Mouse (Mus musculus) T-helper 1 cell (primary cell): ENCODE results near the gene Hspbap1.

Experiments used
- in situ Hi-C: fragments of 300-600 bp; cut with MboI, MseI; formaldehyde crosslinking; loops from one replicate; pipeline ENCODE4 v1.15.1; 2025; ENCODE audit warnings: high pct_unique_total_duplicates

The Hspbap1 gene

GRCm38 (mm10) chr16:35791962-35792521 lies 21.9 kb downstream of the Hspbap1 start:
- in situ Hi-C loops, result loop anchor here (10.0 kb wide), 1 partner anchor 1317 kb away; no protein-coding TSS in a partner anchor

GRCm38 (mm10) chr16:35802163-35802562 lies 32.0 kb downstream of the Hspbap1 start:
- in situ Hi-C loops, result no loop called here

GRCm38 (mm10) chr16:35803723-35804122 lies 33.5 kb downstream of the Hspbap1 start:
- in situ Hi-C loops, result no loop called here

DNA sequence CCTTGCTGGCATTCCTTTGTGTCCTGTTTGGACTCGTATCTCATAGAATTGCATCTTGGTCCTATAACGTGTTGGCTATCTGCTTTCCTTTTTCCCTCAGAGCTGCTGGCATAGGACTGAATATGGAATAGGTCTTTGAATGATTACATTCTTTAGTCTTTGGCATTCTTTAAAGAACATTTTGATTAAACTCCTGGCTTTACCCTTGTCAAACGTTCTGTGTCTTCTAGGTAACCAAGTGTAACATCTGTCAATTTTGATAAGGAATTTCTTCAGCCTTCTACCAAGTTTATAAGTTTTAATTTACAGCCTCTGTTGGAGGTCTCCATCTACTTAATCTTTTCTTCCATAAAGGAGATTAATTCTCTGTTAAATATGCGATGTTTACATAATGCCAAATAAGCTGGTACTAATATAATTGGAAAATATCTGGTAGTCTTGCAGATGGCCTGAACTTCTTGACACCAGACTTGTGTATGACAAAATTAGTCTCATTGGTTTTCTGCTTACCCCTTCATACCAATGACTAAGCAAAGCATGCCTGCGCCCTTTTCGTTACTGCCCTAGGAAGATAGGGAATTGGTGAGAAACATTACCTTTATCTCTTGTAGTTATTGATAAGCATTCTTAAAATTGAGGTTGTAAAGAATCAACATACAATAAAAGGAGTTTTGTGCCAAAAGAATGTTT lies 36.9 kb downstream of the Hspbap1 start:
- in situ Hi-C loops, result no loop called here

- in situ Hi-C loops, result no loop called here
These were observed 37.5 kb downstream of the Hspbap1 start for GRCm38 (mm10) chr16:35807663-35807992.

- in situ Hi-C loops, result no loop called here
These were observed 38.7 kb downstream of the Hspbap1 start for GRCm38 (mm10) chr16:35808838-35809237.

GRCm38 (mm10) chr16:35813119-35813518 lies 42.9 kb downstream of the Hspbap1 start:
- in situ Hi-C loops, result no loop called here

DNA sequence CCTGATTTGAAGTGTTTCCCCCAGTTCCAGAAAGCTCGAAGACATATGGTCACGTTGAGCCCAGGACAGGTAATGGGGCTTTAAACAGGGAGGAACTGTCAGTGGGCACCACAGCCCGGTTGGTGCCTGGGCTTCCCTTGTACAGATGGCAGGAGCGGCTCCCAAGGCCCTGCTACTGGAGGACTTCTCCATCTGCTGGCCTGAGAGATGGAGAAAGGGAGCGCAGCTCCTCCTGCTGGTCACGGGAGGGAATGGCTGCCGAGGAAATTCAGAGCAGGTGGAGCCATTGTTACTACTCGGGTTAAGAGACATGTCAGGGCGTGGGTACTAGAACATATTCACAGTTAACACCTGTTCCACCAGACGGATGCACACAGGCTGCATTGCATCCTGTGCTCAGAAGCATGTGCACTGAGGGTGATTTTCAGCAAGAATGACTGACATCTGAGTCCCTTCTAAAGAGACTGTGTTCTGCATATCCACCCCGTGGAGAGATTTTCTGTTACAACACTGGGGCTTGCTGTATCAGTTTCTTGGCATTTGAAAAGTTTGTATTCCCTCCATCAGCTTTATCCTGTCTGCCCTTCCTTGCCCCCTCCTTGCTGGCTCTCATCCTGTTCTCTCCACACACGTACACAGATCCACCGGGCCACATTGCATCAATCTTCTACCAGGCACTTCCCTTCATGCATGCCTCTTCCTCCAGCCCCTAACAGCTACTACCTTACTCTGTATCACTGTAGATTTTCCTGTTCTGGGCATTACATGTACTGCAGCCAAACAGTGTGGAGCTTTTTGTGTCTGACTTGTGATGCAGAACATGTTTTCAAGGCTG lies 47.3 kb downstream of the Hspbap1 start:
- in situ Hi-C loops, result loop anchor here (5.0 kb wide), 1 partner anchor 90 kb away; no protein-coding TSS in a partner anchor

DNA sequence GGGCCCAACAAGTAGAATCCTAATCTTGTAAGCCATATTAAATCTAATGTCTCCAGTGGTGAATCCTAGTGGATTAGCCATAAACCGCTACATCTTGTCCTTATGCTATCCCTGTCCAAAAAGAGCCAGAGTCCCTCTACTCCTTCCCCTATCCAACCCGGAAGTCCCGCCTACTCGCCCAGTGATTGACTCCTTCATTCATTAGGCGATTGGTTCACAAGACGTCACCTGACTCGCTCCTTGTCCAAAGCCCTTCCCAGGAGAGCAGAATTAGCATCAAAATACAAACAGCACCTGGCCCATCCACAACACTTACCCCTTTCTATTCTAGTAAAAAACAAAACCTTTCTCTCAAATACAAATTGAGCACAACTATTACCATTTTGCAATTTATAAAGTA lies 59.8 kb downstream of the Hspbap1 start:
- in situ Hi-C loops, result no loop called here

DNA sequence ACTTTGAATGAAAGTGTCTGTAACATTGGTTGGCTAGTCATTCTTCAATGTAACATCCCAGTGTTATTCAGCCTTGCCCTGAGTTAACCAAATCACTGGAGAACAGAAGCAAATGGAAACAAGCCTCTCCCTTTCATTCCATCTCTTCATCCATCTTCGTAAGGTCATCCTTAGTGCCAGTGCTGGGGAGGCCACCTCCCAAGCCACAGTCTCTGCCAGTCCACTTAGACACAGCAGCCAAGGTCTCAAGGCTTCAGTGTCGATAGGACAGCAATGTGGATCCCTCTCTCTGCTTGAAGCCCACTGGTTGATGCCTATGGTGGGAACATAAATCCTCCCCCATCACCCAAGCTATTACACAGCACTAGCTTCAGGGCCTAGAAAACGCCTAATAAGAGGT lies 62.8 kb downstream of the Hspbap1 start:
- in situ Hi-C loops, result no loop called here

GRCm38 (mm10) chr16:35834653-35835052 lies 64.5 kb downstream of the Hspbap1 start:
- in situ Hi-C loops, result no loop called here

GRCm38 (mm10) chr16:35839680-35840079 lies 69.5 kb downstream of the Hspbap1 start:
- in situ Hi-C loops, result no loop called here

- in situ Hi-C loops, result no loop called here
These were observed 77.0 kb downstream of the Hspbap1 start for GRCm38 (mm10) chr16:35847138-35847537.

DNA sequence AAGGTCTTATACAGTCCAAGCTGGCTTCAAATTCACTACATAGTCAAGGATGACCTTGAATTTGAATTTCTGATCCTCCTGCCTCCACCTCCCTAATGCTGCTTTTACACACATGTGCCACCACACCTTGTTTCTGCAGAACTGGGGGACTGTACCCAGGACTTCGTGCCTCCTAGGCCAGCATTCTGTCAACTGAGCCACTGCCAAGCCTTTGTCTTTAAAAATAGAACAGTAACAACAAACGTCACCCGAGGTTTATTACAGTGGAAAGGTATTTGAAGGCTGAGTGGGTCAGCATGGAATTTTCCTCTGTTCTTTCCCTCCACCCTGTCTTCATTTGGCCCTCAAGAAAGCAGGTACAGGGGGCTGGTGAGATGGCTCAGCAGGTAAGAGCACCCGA lies 85.7 kb downstream of the Hspbap1 start:
- in situ Hi-C loops, result no loop called here

- in situ Hi-C loops, result no loop called here
These were observed 86.6 kb downstream of the Hspbap1 start for GRCm38 (mm10) chr16:35856766-35857165.

DNA sequence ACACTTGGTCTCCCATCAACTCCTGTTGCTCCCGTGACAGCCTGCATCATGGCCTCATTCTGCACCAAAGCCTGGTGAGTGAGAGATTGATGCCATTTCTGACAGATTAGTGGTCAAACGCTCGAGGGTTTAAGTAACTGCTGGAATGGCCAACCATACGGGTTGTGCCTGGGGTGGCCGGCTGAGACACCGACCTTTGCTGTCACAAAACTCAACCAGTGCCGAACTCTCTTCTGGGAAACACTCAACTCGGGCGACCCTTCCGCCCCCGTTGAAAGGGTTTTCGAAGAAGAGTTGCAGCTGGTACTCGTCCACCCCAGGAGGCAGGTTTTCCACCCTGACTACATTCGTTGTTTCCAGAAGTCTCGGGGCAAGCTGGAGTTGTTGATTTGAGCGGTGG lies 90.1 kb downstream of the Hspbap1 start:
- in situ Hi-C loops, result no loop called here

- in situ Hi-C loops, result no loop called here
These were observed 91.9 kb downstream of the Hspbap1 start for GRCm38 (mm10) chr16:35862057-35862456.

GRCm38 (mm10) chr16:35867726-35868125 lies 97.6 kb downstream of the Hspbap1 start:
- in situ Hi-C loops, result no loop called here

- in situ Hi-C loops, result no loop called here
These were observed 99.0 kb downstream of the Hspbap1 start for GRCm38 (mm10) chr16:35869126-35869525.

- in situ Hi-C loops, result loop anchor here (5.0 kb wide), 1 partner anchor 48 kb away; no protein-coding TSS in a partner anchor
These were observed 99.5 kb downstream of the Hspbap1 start for GRCm38 (mm10) chr16:35869656-35870055.

- in situ Hi-C loops, result loop anchor here (5.0 kb wide), 1 partner anchor 47 kb away; no protein-coding TSS in a partner anchor
These were observed 100.4 kb downstream of the Hspbap1 start for GRCm38 (mm10) chr16:35870581-35871047.
